Mouse (Mus musculus): Measurements from ENCODE around the gene Aoah. TPM values are rescaled to one million over a fixed set of nuclear protein-coding genes. Genes with fewer than 3 reads are reported as not detected.

Aoah gene
- total RNA-seq, 2 experiments from 2014 or later, result 1.3 to 1.8 TPM

GRCm38 (mm10) chr13:20904118-20904517 is 110.2 kb downstream of the Aoah start:
- intact Hi-C loops (cut with DNase I), result no loop called here
- no peak for DNase-seq

GRCm38 (mm10) chr13:20905195-20905594 is 111.3 kb downstream of the Aoah start:
- no peak for DNase-seq
- intact Hi-C loops (cut with DNase I), result no loop called here

- intact Hi-C loops (cut with DNase I), result no loop called here
- DNase-seq, result no peak
Measured at GRCm38 (mm10) chr13:20916698-20917511, 123.0 kb downstream of the Aoah start.

GRCm38 (mm10) chr13:20920401-20920800 is 126.5 kb downstream of the Aoah start:
- intact Hi-C loops (cut with DNase I), result no loop called here

GRCm38 (mm10) chr13:20936016-20936415 is 142.1 kb downstream of the Aoah start:
- intact Hi-C loops (cut with DNase I), result loop anchor here (10.0 kb wide), 1 partner anchor 389 kb away; no protein-coding TSS in a partner anchor
- DNase-seq, result no peak

More at GRCm38 (mm10) chr13:20920401-20920800, 126.5 kb downstream of the Aoah start:
- no peak for DNase-seq

- peak; percentile 51 to 78 for DNase-seq
- intact Hi-C loops (cut with DNase I), result loop anchor here (1.0 to 10.0 kb wide), 2 partner anchors 387 to 626 kb away; no protein-coding TSS in a partner anchor
Measured at GRCm38 (mm10) chr13:20937452-20937851, 143.5 kb downstream of the Aoah start.

- intact Hi-C loops (cut with DNase I), result loop anchor here (10.0 kb wide), 1 partner anchor 386 kb away; no protein-coding TSS in a partner anchor
- no peak for DNase-seq
Measured at GRCm38 (mm10) chr13:20939099-20939498, 145.2 kb downstream of the Aoah start.

GRCm38 (mm10) chr13:20940389-20940788 is 146.5 kb downstream of the Aoah start:
- DNase-seq, result peak; percentile 8 to 16
- intact Hi-C loops (cut with DNase I), result loop anchor here (2.0 to 5.0 kb wide), 3 partner anchors 92 to 218 kb away; no protein-coding TSS in a partner anchor

GRCm38 (mm10) chr13:20941707-20942106 is 147.8 kb downstream of the Aoah start:
- intact Hi-C loops (cut with DNase I), result loop anchor here (2.0 to 5.0 kb wide), 3 partner anchors 91 to 217 kb away; no protein-coding TSS in a partner anchor

GRCm38 (mm10) chr13:20963086-20963485 is 169.2 kb downstream of the Aoah start:
- DNase-seq, result no peak
- intact Hi-C loops (cut with DNase I), result no loop called here

More at GRCm38 (mm10) chr13:20941707-20942106, 147.8 kb downstream of the Aoah start:
- DNase-seq, result no peak

- DNase-seq, result no peak
- intact Hi-C loops (cut with DNase I), result no loop called here
Measured at GRCm38 (mm10) chr13:20981234-20982230, 187.6 kb downstream of the Aoah start.

- DNase-seq, result no peak
- intact Hi-C loops (cut with DNase I), result no loop called here
Measured at GRCm38 (mm10) chr13:20985510-20985909, 191.6 kb downstream of the Aoah start.

- DNase-seq, result no peak
- intact Hi-C loops (cut with DNase I), result no loop called here
Measured at GRCm38 (mm10) chr13:20985961-20986360, 192.0 kb downstream of the Aoah start.

GRCm38 (mm10) chr13:21005238-21005637 is 211.3 kb downstream of the Aoah start:
- intact Hi-C loops (cut with DNase I), result no loop called here
- DNase-seq, result no peak

- intact Hi-C loops (cut with DNase I), result no loop called here
- no peak for DNase-seq
Measured at GRCm38 (mm10) chr13:21005642-21006320, 211.9 kb downstream of the Aoah start.

- no peak for DNase-seq
- intact Hi-C loops (cut with DNase I), result no loop called here
Measured at GRCm38 (mm10) chr13:21006321-21006653, 212.4 kb downstream of the Aoah start.

GRCm38 (mm10) chr13:21013659-21014058 is 219.7 kb downstream of the Aoah start:
- intact Hi-C loops (cut with DNase I), result no loop called here
- DNase-seq, result no peak

- intact Hi-C loops (cut with DNase I), result no loop called here
- DNase-seq, result no peak
Measured at GRCm38 (mm10) chr13:21024831-21025230, 230.9 kb downstream of the Aoah start.

- DNase-seq, result no peak
- intact Hi-C loops (cut with DNase I), result loop anchor here (5.0 to 10.0 kb wide), 2 partner anchors 91 to 112 kb away; partner anchors contain the start of gene Olfr1368
Measured at GRCm38 (mm10) chr13:21033176-21033575, 239.3 kb downstream of the Aoah start.

- intact Hi-C loops (cut with DNase I), result loop anchor here (5.0 to 10.0 kb wide), 3 partner anchors 110 to 738 kb away; partner anchors contain the start of gene Olfr1368
- no peak for DNase-seq
Measured at GRCm38 (mm10) chr13:21035011-21035410, 241.1 kb downstream of the Aoah start.
